Mouse (Mus musculus) spleen, postnatal 10 days (tissue): ENCODE measurements around the gene Frem1.

ENCODE experiments used
- DNase-seq, 2 experiments: peaks; one replicate each; pipeline ENCODE4 v3.0.0; 2021 to 2022; ENCODE audit warnings: low spot score in 2 of 2

Gene Frem1

GRCm38 (mm10) chr4:83051634-83052577 is at the start of gene Frem1:
Gene Frem1 (minus strand): TSS chr4:83052339.
- DNase-seq, result peak in 1 of 2 experiments; percentile 19

GRCm38 (mm10) chr4:83099025-83099424 is 46.9 kb upstream of the Frem1 start:
- no peak for DNase-seq

- DNase-seq, result no peak
Measured at GRCm38 (mm10) chr4:83093941-83094340, 41.8 kb upstream of the Frem1 start.

GRCm38 (mm10) chr4:83090691-83091448 is 38.7 kb upstream of the Frem1 start:
- DNase-seq, result no peak

- no peak for DNase-seq
Measured at GRCm38 (mm10) chr4:83080364-83081174, 28.4 kb upstream of the Frem1 start.

- no peak for DNase-seq
Measured at GRCm38 (mm10) chr4:83064191-83064590, 12.1 kb upstream of the Frem1 start.

- no peak for DNase-seq
Measured at GRCm38 (mm10) chr4:83061564-83061963, 9.4 kb upstream of the Frem1 start.

GRCm38 (mm10) chr4:83058617-83059016 is 6.5 kb upstream of the Frem1 start:
- DNase-seq, result no peak

GRCm38 (mm10) chr4:83058182-83058581 is 6.0 kb upstream of the Frem1 start:
- DNase-seq, result no peak

GRCm38 (mm10) chr4:83056496-83056895 is 4.4 kb upstream of the Frem1 start:
- DNase-seq, result no peak

GRCm38 (mm10) chr4:83055444-83055843 is 3.3 kb upstream of the Frem1 start:
- no peak for DNase-seq

- DNase-seq, result no peak
Measured at GRCm38 (mm10) chr4:83053206-83053605, 1.1 kb upstream of the Frem1 start.

- no peak for DNase-seq
Measured at GRCm38 (mm10) chr4:83051176-83051575, 963 bp downstream of the Frem1 start.

- no peak for DNase-seq
Measured at GRCm38 (mm10) chr4:83050151-83050796, 1.9 kb downstream of the Frem1 start.

GRCm38 (mm10) chr4:83049288-83049687 is 2.9 kb downstream of the Frem1 start:
- no peak for DNase-seq

- DNase-seq, result no peak
Measured at GRCm38 (mm10) chr4:83048561-83048960, 3.6 kb downstream of the Frem1 start.

- no peak for DNase-seq
Measured at GRCm38 (mm10) chr4:83046806-83047205, 5.3 kb downstream of the Frem1 start.

- no peak for DNase-seq
Measured at GRCm38 (mm10) chr4:83046069-83046468, 6.1 kb downstream of the Frem1 start.

GRCm38 (mm10) chr4:83045266-83045665 is 6.9 kb downstream of the Frem1 start:
- DNase-seq, result no peak

- no peak for DNase-seq
Measured at GRCm38 (mm10) chr4:83040780-83041179, 11.4 kb downstream of the Frem1 start.

GRCm38 (mm10) chr4:83032780-83033179 is 19.4 kb downstream of the Frem1 start:
- no peak for DNase-seq
